Mouse (Mus musculus) kidney, postnatal 0 days (tissue): ENCODE data around the gene Zcchc4. TPM values are rescaled to one million over a fixed set of nuclear protein-coding genes. Genes with fewer than 3 reads are reported as not detected.

Experiments used
- ATAC-seq: fragments of 200-750 bp; cut with Nextera tagmentation; replicated peaks from 2 replicates; pipeline ENCODE4 v1.8.0; 2017; ENCODE audit warnings: low read depth, moderate number of reproducible peaks, moderate TSS enrichment, moderate library complexity; ENCODE audit not compliant: low FRiP score
- DNase-seq: peaks from one replicate; pipeline ENCODE4 v3.0.0-alpha.2; 2016; ENCODE audit warnings: low spot score
- H3K27ac ChIP-seq: fragments of 300-500 bp; sonication (generic); 2 replicates; pipeline ENCODE4 v1.5.1; 2014; ENCODE audit warnings: mild to moderate bottlenecking
- H3K27me3 ChIP-seq: fragments of 300-500 bp; sonication (generic); 2 replicates; pipeline ENCODE4 v1.6.1; 2014; ENCODE audit warnings: low read length, mixed read lengths; ENCODE audit not compliant: insufficient read depth
- H3K36me3 ChIP-seq: fragments of 300-500 bp; sonication (generic); 2 replicates; pipeline ENCODE4 v1.6.1; 2014; ENCODE audit warnings: low read length, mixed read lengths; ENCODE audit not compliant: insufficient read depth
- H3K4me1 ChIP-seq: fragments of 300-500 bp; sonication (generic); replicated peaks from 2 replicates; pipeline ENCODE4 v1.6.1; 2014; ENCODE audit warnings: antibody characterized with exemption, low read length, mixed read lengths; ENCODE audit not compliant: insufficient read depth
- H3K4me2 ChIP-seq: fragments of 300-500 bp; sonication (generic); 2 replicates; pipeline ENCODE4 v1.6.1; 2014; ENCODE audit warnings: mild to moderate bottlenecking, low read length, moderate library complexity, mixed read lengths
- H3K4me3 ChIP-seq: fragments of 300-500 bp; sonication (generic); replicated peaks from 2 replicates; pipeline ENCODE4 v1.5.1; 2014; ENCODE audit warnings: low read depth, low read length
- H3K9ac ChIP-seq: fragments of 300-500 bp; sonication (generic); 2 replicates; pipeline ENCODE4 v1.6.1; 2014; ENCODE audit warnings: low read depth, low read length
- H3K9me3 ChIP-seq: fragments of 300-500 bp; sonication (generic); replicated peaks from 2 replicates; pipeline ENCODE4 v1.6.1; 2016; ENCODE audit warnings: low read length, inconsistent platforms, mixed read lengths
- CTCF ChIP-seq: IDR thresholded peaks from 2 replicates; pipeline ENCODE4 v1.5.1; 2016; ENCODE audit warnings: antibody characterized with exemption, low read depth, mild to moderate bottlenecking, moderate library complexity
- WGBS: fragments of 180-500 bp; shearing (Covaris S2); extraction: QIAGEN DNeasy Blood & Tissue Kit; methylation state at CpG from one replicate; pipeline ENCODE4 v1.1.7; 2014; 5-methylcytosine and 5-hydroxymethylcytosine counted together
- polyA plus RNA-seq: library from polyadenylated mRNA; unstranded; fragments of >200 nt; fragmentation: Nextera tagmentation; extraction: Ambion mirVana; gene quantifications from 2 replicates; pipeline ENCODE4 v1.2.1, GENCODE M21; 2015

The Zcchc4 gene
- polyA plus RNA-seq, 1 experiment from 2014 or later, result 8.7 TPM

- no peak for TF ChIP-seq CTCF
- Histone ChIP-seq H3K4me2 (no peak overlapping the region), H3K4me3 (no peak overlapping the region), H3K9me3 (no peaks in the 10 kb centered on the region), H3K27ac (no peak overlapping the region), H3K4me1 (no peaks in the 10 kb centered on the region), H3K9ac (no peak overlapping the region), H3K27me3 (no peaks in the 10 kb centered on the region), H3K36me3 (0 out of 2 replicates have a peak, but pooled peaks cover 6% of the 10 kb centered on the region)
- ATAC-seq (no peak), DNase-seq (no peak)
- WGBS, result 76% methylated on average over 7 of the region's 7 CpGs
Observed at GRCm38 (mm10) chr5:52786556-52787322, 11.5 kb downstream of the Zcchc4 start.

GRCm38 (mm10) chr5:52793230-52793629, 18.0 kb downstream of the Zcchc4 start:
- Histone ChIP-seq H3K4me1 (no peaks in the 10 kb centered on the region), H3K9me3 (no peaks in the 10 kb centered on the region), H3K4me3 (no peak overlapping the region), H3K9ac (no peak overlapping the region), H3K27me3 (no peaks in the 10 kb centered on the region), H3K27ac (no peak overlapping the region), H3K4me2 (no peak overlapping the region), H3K36me3 (peaks cover 21% of the 10 kb centered on the region; the same call in 1 of the 2 replicates)
- ATAC-seq, result no peak
- DNase-seq, result no peak
- no peak for TF ChIP-seq CTCF
- 90% methylated on average over 9 of the region's 9 CpGs for WGBS

GRCm38 (mm10) chr5:52794109-52794508, 18.9 kb downstream of the Zcchc4 start:
- TF ChIP-seq CTCF, result no peak
- DNase-seq, result no peak
- 86% methylated on average over 9 of the region's 9 CpGs for WGBS
- no peak overlapping the region for H3K4me3 ChIP-seq
- peaks cover 21% of the 10 kb centered on the region; the same call in 1 of the 2 replicates for H3K36me3 ChIP-seq
- no peak overlapping the region for H3K27ac ChIP-seq
- H3K9ac ChIP-seq, result no peak overlapping the region
- H3K27me3 ChIP-seq, result no peaks in the 10 kb centered on the region
- no peak overlapping the region for H3K4me2 ChIP-seq
- no peaks in the 10 kb centered on the region for H3K4me1 ChIP-seq
- no peaks in the 10 kb centered on the region for H3K9me3 ChIP-seq
- ATAC-seq, result no peak

GRCm38 (mm10) chr5:52799274-52799985, 24.2 kb downstream of the Zcchc4 start:
- Histone ChIP-seq H3K27ac (no peak overlapping the region), H3K4me1 (no peaks in the 10 kb centered on the region), H3K4me2 (no peak overlapping the region), H3K36me3 (peaks cover 26% of the 10 kb centered on the region; the same call in 1 of the 2 replicates), H3K27me3 (no peaks in the 10 kb centered on the region), H3K9me3 (no peaks in the 10 kb centered on the region), H3K4me3 (no peak overlapping the region), H3K9ac (no peak overlapping the region)
- DNase-seq (no peak), ATAC-seq (no peak)
- TF ChIP-seq CTCF, result no peak
- 94% methylated on average over 12 of the region's 12 CpGs for WGBS

- no peak for DNase-seq
- Histone ChIP-seq H3K27ac (no peak overlapping the region), H3K4me3 (no peak overlapping the region), H3K9me3 (no peaks in the 10 kb centered on the region), H3K36me3 (0 out of 2 replicates have a peak, but pooled peaks cover 4% of the 10 kb centered on the region), H3K9ac (no peak overlapping the region), H3K27me3 (no peaks in the 10 kb centered on the region), H3K4me2 (no peak overlapping the region), H3K4me1 (no peaks in the 10 kb centered on the region)
- TF ChIP-seq CTCF, result no peak
- WGBS, result 70% methylated on average over 4 of the region's 4 CpGs
- 0 out of 2 replicates have a peak, but pooled peaks have one; percentile 21 for ATAC-seq
Observed at GRCm38 (mm10) chr5:52805801-52806200, 30.6 kb downstream of the Zcchc4 start.

GRCm38 (mm10) chr5:52806349-52806748, 31.1 kb downstream of the Zcchc4 start:
- WGBS, result 75% methylated on average over 8 of the region's 8 CpGs
- no peak for TF ChIP-seq CTCF
- Histone ChIP-seq H3K9ac (no peak overlapping the region), H3K4me1 (no peaks in the 10 kb centered on the region), H3K36me3 (0 out of 2 replicates have a peak, but pooled peaks cover 4% of the 10 kb centered on the region), H3K27ac (no peak overlapping the region), H3K9me3 (no peaks in the 10 kb centered on the region), H3K27me3 (no peaks in the 10 kb centered on the region), H3K4me3 (no peak overlapping the region), H3K4me2 (no peak overlapping the region)
- no peak for ATAC-seq
- no peak for DNase-seq
